Mouse (Mus musculus) lung, postnatal 4 days (tissue): ENCODE measurements around the gene Nup210.
"Not testable (repeated sequence)": the region's sequence is repeated elsewhere in the genome, so short reads cannot be mapped to it uniquely, and the experiment has no call there.

Source experiments
- DNase-seq, 2 experiments: peaks; one replicate each; pipeline ENCODE4 v3.0.0; 2021

Gene Nup210

DNA sequence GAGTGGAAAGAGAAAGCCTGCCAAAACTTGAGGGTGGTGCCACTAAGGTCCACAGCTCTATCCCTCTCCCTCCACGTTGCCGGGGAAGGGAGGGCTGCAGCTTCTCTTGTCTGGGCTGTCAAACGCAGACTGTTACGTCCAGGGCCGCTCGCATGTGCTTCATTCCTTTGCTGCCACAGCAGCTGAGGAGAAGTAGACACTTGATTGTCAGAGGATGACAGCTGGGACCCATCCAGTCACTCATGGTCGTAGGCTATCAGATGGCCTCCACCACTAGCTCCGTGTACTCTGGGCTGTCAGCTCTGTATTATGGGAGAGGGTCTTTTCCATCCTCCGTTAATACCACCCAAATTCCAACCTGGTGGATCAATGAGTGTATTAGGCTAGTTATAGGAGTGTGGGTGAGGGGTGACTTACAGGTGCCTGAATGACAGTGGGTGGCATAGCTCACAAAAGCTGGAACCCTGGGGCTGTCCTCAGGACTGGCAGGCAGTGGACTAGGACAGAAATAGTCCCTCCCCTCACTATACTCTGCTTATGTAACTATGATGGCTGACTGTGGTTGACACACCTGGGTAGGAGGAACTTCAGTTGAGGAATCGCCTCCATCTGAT lies 20.8 kb upstream of the Nup210 start:
- DNase-seq: peak in 1 of 2 experiments; percentile 34

DNA sequence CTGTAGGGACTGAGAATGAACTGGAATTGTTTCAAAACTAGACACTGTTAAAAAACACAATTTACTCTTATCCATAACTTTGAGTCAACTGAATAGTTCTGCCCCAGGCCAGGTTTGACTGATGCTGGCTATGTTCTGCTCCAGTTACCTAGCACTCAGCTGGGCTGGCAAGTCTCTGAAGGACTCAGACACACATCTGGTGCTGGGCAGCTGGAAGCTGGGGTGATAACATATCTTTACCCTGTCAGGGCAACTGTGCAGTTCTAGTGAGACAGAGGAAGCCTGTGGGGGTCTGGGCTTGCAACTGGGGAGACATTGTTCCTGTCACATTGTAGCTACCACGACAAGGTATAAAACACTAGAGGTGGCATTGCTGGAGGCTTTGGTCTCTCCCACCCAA lies 14.2 kb upstream of the Nup210 start:
- DNase-seq: no peak

DNA sequence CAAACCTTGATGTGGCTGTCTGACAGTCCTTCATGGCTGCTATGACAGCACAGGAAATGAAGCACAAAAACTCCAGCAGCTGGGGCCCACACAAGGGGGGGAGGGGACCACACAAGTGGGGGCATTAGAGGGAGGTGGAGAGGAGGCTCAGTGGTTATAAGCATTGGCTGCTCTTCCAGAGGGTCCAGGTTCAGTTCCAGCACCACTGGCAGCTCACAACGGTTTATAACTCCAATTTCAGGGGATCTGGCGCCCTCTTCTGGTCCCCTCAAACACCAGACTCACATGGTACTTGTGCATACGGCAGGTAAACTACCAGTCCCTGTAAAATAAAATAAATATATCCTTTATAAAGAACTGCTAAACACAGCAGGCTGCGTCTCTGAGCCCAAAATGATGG lies 12.4 kb upstream of the Nup210 start:
- DNase-seq: no peak

DNA sequence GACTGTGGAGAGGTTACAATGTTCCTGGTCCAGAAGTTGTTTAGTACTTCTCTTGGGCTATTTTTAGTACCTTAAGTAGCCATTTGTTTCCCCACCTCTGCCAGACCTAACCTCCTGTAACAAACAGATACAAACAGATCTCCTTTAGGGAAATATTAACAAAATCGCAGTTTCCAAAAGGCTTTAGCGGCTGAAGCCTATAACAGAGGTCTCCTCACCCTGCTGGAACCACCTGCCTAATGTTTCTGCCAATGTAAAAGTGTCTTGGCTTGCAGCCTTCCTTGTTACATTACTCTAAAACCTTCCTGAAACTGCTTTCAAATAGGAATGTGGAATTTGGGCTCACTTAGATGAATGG lies 8.6 kb upstream of the Nup210 start:
- DNase-seq: no peak

DNA sequence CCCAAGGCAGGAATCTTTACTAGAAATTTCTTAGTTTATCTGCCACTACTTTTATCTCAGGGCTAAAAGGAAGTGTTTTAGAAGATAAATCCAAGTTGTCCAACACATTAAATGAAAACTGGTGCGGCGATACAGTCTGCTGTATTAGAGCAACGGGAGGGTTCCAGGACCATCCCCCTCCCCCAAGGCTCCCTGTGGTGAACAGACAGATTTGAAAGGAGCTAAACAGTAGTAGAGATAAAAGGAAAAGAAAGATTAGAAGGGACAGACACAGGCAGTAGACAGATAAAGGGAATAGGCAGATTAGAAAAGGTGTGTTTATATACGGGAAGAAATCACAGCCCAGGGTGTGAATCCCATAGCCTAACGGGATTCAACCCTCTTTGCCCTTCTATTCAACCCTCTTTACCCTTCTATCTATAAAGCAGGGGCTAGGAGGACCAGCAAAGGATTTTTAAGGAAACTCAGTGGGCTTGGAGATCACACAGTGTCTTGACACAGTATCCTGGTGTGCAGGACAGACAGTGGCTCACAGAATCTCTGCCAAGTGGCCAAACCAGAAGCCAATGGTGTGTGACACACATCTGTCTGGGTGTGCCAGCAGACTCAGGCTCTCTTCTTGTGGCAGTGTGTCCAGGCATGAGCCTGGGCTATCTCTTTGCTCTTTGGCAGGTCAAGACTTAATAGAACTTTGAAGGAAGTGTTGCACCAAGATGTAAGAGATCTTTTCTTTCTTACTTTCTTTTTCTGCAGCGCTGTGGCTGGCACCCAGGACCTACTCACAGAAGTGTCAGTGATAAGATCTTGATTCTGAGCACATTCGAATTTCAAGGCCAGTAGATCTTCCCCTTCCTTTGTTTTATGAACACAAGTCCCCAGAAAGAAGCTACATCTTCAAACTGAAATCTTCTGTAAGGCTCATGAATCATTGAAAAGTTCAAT lies 7.9 kb upstream of the Nup210 start:
- DNase-seq: no peak

DNA sequence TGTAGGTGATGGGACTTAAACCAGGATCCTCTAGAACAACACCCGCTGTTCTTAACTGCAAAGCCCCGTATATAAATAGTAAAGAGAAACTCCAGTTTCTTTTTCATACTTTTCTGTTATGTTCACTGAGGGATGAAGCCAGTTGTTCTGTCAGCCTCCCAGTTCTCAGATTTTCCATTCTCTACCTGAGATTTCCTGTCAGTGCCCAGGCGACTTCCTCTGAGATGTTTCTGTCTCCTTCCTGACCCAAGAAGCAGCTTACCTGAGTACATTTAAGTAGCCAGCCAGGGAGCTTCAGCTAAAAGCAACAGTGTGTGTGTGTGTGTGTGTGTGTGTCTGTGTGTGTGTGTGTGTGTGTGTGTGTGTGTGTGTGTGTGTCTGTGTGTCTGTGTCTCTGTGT lies 6.8 kb upstream of the Nup210 start:
- DNase-seq: no peak

DNA sequence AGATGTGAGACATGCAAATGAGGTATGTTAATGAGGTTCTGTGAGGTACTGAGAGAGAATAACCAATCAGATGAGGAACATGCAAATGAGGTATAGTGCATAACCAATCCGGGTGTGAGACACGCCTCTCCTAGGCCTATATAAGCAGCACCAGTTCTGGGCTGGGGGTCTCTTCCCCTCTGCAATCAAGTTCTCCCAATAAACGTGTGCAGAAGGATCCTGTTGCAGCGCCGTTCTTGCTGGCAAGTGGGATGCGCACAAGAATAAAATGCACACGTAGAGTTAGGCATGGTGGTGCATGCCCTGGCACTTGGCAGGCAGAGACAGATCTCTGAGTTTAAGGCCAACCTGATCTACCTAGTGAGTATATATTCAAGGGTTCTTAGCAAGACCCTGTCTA lies 4.5 kb upstream of the Nup210 start:
- DNase-seq: not testable (repeated sequence)

DNA sequence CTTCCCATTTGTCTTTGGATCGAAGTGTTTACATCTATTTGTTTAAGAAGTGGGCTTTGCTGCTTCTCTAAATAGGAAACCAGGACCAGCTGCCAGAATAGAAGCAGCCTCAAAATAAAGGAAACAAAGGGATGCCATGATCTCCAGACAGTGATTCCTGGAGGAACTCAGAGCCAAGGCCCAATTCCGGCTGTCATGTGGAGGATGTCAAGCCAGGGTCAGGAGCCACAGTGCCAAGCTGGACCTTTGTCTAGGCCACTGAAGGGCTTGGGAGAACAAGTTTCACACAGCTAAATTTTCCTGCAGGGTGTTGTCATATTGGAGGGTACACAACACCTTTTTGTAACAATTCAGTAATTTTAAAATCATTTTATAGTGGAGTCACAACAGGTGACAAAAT lies 3.6 kb upstream of the Nup210 start:
- DNase-seq: peak in 1 of 2 experiments; percentile 61

DNA sequence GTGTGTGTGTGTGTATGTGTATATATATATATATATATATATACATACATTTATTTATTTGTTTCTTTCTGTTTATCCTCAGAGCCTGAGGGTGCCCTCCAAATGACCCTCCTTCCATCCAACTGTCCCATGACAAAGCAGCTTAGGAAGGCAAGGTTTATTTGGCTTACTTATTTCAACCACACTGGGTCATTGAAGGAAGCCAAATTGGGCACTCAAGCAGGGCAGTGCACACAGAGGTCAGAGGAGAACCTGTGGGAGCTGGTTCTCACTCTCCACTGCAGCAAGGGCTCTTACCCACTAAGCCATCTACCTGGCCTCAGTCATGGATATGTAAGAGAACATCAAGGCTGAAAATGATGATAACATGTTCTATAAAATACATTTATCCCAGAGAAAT lies 1.9 kb upstream of the Nup210 start:
- DNase-seq: no peak

DNA sequence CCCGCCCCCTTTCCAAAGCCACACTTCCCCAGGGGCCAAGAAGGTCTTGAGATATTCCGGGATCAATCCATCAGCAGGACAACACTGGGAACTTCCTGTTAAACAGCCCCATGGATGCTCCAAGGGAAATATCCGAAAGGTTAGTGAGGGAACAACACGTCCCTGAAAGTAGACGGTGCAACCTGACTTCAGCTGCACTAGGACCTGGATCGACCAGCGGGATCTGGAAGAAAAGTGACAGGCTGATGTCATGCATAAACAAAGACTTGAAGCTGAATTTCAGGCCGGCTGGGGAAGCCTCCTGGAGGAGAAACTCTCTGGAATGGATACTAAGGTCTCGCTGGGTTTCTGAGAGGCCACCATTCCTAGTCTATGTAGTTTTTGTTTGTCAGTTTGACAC lies 520 bp upstream of the Nup210 start:
- no peak for DNase-seq

DNA sequence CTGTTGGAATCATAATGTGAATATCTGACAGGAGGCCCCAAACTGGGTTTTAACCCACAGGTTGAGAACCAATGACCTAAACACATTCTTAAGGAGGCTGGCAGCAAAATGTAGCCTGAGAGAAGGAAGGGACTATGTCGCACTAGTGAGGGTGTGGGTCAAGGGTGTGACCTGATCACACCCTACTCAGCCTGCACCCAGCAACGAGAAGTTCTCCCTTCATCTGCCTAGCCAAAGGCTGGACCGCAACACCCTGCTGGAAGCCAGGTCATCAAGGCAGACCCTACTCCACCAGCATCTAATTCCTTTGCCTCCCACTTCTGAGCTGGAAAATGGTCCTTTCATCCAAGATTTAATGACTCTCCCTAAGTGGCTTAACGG lies 776 bp downstream of the Nup210 start:
- peak in 1 of 2 experiments; percentile 25 for DNase-seq

DNA sequence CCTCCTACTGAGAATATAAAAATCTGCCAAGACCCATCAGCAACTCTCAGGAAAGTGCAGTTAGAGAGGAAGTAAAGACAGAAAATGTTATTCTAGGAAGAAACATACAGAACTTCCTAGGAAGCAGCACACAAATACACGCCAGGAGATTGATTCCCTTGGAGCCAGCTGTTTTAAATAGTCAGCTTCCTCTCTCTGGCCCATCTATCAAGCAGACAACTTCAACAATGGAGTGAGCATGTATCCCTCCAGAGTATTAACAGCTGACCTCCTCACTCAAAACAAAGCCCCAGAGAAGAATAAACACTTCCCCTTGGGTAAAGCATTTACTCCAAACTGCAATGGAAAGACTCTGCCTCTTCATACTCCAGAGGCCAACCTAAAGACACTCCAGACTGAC lies 1.5 kb downstream of the Nup210 start:
- peak in 1 of 2 experiments; percentile 23 for DNase-seq

DNA sequence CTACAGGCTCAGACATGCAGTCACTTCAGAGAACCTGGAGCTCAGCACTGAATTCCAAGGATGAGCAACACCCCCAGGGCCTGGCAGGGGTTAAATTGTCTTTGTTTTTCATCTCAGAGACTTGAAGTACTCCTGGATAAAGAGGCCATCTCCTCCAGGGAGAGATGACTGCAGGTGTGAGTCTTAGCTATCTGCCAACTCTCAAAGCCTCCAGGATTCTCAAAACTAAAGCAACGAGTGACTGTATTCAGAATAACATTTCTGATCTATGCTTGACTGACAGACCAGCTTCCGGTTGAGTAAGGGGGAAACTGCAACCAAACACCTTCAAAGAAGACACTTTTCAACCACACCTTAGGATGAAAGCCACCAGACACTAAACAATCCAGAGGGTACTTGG lies 1.9 kb downstream of the Nup210 start:
- no peak for DNase-seq

DNA sequence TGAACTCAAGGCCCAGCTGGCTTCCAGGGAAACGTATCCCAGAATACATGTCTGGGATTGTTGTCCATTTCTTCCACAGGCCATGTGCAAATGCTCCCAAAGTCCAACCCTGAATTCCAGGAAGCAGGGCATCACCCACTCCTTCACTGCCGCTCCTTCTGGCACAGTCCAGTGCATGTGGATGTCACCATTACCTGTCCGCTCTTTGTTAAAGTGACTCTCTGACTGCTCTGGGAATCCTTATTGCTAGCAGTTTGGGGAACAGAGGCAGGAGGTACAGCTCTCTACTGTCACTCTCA lies 4.7 kb downstream of the Nup210 start:
- no peak for DNase-seq

DNA sequence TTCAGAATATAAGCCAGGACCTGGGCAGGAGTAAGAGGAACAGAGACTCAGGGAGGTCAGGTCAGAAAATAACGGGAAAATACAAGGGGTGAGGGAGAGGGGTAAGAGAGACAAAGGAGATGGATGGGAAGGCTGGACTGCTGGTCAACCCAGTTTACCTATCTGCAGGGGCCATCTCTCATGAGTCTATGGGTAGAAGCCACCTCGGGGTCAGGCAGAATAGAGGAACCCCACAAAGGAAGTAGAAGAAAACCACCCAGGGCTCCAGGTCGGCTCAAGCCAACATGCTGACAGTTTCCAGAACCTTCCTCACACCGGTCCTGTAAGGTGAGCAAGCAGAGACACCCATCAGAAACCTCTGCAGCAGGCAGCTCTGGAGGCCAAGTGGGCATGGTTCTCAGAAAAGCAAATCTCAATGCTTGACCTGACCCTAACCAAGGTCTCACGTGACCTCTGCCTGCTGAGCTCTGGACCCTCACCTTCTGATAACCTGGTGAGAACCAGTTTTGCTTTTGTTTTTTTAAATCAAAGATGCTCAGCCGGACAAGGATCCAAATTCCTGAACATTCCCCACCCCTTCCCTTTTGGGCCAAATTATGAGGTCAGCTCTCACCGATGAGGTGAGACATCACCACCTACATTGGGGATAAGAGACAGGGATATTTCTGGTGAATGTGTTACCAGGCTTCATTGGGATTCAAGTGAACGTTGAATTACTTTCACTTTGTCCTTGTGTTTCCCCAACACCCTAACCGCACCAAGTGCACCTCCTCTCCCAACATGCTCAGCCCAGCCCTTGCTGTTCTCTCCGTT lies 5.3 kb downstream of the Nup210 start:
- DNase-seq: no peak

DNA sequence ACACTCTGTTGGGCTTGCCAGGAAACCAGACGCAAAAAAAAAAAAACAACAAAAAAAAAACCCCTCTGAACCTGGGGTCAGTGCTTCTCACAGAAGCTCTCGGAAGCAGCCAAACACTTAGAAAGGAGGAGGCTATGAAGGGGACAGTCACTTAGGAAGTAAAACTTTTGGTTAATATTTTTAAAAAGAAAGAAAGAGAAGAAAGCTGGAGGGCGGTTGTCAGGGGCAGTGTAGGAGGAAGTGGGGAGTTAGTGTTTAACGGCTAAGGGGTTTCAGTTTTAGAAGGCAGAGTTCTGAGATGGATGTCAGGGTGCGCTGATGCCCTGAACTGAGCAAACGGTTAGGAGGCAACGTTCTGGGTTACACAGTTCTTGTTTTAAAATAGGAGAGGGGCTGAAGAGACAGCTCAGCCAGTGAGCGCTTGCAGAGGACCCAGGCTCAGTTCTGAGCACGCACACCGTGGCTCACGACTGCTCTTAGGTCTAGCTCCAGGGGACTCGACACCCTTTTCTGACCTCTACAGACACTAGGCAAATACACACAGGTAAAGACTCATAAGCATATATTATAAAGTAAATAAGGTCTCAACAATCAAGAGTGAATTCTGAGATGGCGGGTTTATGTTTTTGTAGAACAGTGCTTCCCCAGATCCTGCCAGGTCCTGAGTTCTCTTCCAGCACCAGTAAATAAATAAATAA lies 6.2 kb downstream of the Nup210 start:
- no peak for DNase-seq

DNA sequence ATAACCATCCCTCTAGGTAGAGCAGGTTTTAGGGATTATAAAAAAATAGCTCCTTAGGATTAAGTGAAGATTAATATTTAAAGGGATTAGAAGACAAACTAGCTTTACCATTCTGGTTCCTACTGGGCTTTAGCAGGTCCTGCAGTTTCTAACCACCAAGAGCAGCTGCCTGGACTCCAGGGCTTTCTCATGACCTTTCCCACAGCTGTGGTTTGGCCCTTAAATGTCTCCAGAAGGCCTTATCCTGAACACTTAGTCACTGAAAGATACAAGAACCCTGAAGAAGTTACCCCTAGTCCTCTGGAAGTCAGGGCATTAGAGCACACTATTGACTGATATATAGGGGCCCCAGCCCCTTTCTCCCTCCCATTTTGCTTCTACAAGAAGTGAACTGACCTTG lies 7.1 kb downstream of the Nup210 start:
- DNase-seq: no peak

DNA sequence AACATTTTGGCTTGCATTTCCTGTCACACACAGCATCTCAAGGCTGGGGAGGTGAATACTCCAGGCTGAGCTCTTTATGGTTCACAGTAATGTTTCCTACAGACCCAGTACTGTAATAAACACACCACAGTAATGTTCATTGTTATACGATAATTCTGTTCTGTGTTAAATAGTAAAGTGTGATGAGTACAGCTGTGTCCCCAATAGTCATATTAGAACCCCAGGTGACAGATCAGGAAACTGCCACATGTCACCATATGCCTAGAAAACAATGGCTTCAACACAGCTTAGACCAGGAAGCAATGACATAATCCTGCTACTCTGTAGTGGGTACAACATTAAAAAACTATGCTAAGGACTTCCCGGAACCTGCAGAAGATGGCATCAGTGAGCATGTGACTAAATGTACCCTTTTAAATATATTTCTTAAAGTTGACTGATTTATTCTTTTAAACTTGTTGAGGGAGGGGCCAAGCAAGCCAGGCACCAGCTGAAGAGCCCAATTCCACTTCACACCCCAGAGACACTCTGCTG lies 7.6 kb downstream of the Nup210 start:
- no peak for DNase-seq

DNA sequence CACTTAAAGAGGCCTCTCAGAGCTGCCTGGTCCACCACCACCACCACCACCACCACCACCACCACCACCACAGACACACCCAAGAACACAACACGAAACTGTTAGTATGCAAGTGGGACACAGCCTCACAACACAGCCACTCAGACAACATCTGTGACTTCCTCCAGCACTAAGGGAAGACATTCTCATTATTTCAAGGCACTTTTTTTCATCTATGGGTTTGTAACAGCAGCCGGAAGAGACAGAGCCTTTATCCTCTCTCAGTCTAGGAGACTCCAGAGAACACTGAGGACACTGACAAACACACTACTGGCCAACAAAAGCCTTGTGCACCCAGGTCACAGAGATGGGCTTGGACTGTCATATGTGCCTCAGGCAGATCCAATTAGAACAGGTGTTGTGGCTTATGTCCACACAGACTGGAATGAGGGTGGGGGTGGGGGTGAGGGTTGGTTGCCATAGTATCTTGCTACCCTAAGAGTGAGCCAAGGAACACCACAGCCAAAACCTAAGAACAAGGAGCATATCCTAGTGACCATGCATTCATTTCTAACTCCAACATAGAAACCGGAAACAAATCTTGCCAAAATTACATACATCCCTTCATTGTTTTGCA lies 8.2 kb downstream of the Nup210 start:
- no peak for DNase-seq

DNA sequence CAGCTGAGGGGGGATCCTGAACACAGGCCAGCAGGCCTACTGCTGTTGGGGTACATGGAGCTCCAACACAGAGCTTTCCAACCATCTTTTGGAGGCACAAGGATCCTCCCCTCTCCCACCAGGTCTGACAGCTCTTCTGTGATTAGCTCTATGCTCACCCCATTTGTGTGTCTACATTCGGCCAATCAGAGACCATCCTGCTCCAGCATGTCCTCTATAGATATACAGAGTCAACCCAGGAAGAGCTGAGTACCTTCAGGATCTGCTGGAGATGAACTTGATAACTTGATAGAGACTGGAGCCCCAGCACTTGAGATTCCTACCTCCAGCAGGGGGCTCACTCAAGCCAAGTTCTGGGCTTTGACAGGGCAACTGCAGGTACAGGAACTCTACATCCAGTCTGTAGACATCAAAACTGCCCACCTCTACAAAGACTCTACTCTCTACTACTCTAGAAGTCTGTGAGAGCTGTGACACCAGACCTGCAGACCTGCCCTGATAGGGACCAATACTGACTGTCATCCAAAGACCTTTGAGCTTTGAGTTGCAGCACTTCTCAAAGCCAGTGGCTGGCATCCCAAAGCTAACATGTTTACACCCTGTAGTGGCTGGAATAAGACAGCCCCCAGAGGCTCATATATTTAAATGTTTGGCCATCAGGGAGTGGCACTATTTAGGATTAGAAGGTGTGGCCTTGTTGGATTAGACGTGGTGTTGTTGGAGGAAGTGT lies 11.1 kb downstream of the Nup210 start:
- DNase-seq: peak in 1 of 2 experiments; percentile 24

DNA sequence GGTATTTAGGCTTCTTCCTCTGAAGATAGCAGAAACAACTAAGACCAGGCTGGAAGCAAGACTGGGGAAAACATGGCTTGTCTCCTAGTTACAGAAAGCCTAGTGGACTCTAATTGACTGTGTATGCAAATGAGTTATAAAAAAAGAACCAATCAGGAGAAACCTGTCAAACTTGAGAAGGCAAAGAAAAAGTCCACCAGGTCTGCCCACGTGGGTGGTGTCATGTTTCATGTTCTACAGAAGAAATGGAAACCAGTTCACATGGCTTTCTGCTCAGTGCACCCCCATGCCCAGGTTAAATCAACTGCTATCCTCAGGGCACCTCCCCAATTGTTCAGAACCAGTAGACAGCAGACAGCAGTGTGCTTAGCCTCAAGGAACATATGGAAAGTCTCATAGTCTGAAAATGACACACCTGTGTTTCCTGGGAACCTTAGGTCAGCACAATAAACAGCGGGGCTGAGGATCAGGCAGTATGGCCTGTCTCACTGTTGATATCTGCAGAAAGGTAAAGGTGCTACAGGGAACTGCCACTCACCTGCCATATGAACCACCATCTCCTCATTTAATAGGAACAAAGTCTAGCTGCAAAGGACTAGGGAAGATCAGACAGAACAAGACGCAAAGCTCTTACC lies 11.7 kb downstream of the Nup210 start:
- DNase-seq: peak; percentile 32 to 36
